Mouse (Mus musculus) spleen, adult 18-20 months (tissue): ENCODE results near the gene E030018B13Rik.

Experiments
- DNase-seq, 2 experiments: peaks; one replicate each; pipeline ENCODE4 v3.0.0; 2022; ENCODE audit warnings: mixed read lengths in 2 of 2

Gene E030018B13Rik

DNA sequence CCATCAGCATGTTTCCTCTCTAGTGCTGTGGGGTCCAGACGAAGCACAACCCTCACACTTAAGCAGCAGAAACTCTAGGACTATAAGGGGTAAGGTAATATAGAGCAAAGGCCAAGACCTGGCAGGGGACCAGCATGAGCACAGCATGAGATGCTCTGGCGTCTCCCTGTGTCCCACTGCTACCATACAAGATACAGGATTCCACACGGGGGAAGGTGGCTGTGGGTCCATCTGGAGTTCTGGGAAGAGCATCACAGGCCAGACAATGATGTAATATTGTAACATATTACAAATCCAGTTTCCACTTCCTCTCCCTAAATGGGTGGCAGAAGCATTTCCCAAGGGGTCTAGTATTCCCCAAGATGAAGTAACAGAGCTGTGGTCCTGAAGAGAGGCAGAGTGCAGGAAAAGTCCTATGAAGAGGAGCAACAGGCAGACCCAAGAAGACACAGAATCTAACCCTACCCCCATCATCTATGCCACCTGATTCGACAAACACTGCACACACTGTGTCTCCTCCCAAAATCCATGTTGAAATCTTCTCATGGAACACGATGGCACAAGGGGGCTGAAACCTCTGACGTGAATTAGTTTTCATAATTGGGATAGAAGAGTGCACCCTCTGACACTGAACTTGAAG, at the start of gene E030018B13Rik:
Gene E030018B13Rik (plus strand): TSS at position 590 of the 640 bp plus-strand sequence.
- DNase-seq: no peak

DNA sequence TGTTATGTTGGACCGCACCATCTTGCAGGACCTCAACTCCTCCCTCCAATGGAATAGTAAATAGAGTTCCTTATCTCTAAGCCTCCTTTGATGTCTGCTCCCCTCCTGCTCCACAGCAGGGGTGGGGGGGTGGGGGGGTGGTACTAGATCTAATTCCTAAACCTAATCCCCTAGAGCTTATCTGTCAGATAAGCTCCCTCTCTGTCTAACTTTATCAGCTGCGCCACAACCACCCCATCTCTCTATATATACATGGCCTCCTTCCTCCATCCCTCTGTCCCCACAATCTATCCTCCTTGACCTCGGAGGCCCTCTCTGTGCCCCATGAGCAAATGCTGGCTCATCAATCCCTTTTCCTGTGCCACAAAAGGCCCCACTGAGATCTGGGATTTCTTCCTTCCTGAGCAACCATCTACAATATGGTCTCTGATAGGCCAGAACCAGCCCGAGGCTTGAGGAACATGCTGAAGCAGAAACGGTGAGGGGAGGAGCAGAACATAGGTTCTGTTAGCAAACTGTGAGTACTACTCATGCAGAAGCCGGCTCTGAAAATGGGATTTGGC, 48.2 kb upstream of the E030018B13Rik start:
- DNase-seq: no peak

DNA sequence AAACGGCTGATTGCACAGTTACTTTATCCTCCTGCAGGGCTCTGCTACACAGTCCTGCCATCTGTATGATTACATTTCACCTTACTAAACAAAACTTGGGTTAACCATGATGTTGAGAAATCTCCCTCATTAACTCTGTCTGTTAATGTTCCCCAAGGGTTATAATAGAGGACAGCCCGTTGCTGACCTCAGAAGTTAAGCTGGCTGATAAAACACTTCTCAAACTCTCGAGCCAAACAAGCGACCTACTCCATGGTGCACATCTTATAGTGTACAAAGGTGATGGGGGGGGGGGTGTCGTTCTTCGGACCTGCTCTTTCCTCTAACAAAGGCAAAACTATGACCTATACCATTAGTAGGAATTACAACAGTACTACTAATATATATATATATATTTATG, 45.0 kb upstream of the E030018B13Rik start:
- no peak for DNase-seq

DNA sequence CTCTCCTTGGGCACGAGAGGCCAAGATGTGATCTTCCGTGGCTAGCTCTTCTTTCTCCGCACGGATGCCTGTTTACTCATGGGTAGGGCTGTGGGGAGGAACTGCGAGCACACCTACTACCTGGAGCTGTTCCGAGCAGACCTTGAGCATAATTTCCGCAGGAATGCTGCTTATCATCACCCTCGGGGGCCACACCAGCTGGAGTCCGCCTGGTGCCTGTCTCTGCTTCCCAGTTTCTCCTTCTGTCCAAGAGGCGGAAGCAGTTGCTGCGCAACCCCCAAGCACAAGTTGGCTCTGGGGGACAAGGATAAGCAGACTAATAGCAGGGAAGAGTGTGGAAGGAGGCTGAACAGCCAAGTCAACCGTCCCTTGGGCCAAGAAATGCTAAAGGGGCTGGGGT, 42.8 kb upstream of the E030018B13Rik start:
- no peak for DNase-seq

DNA sequence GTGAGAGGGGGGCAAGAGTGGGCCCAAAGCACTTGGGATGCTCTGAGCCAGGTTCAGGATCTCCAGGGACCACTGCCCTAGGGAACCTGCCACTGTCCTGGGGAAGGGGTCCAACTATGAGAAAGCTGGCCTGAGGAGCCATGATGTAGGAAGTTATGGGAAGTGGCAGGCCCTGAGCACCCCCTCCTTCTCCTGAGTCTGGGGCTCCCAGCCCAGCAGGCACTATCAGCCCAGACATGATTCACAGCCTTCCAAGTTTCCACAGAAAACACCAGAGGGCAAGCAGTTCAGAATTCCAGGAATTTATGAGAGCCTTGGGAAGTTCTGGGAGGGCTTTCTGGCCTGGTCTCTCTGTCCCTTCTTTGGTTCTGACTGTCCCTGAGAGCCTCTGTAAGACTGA, 41.0 kb upstream of the E030018B13Rik start:
- DNase-seq: no peak

DNA sequence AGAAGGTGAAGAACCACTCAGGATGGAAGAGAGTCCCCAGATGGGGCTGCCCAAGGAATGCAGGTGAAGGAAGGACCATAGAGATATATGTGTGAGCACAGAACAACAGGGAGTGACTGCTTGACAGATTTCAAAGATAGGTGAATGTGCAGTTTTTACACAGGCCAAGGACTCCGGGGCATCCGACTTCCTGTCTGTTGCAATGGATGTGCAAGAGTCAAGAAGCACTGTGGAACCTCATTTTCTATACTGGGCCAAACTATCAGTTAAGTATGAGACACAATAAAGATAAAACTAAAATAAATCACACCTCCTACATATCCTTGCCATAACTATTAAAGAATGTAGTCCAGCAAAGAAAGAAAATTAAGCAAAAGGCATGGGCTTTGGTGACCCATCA, 40.0 kb upstream of the E030018B13Rik start:
- DNase-seq: no peak

DNA sequence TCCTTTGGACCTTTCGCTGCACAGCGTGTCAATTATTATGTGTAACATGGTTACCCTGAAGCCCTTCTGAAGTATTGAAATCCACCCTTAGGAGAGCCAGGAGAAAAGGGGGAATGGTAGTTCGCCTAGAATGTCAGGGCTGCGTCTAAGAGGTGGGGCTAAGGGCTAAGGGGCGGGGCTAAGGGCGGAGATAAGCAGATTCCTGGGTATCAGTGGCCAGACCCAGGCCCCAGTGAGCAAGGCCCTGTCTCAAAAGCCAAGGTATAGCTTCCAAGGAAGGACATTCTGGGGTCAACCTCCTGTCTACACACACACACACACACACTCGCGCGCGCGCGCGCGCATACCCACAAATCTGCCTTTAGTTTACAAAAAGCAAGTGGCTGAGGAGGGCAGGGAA, 39.0 kb upstream of the E030018B13Rik start:
- DNase-seq: no peak

DNA sequence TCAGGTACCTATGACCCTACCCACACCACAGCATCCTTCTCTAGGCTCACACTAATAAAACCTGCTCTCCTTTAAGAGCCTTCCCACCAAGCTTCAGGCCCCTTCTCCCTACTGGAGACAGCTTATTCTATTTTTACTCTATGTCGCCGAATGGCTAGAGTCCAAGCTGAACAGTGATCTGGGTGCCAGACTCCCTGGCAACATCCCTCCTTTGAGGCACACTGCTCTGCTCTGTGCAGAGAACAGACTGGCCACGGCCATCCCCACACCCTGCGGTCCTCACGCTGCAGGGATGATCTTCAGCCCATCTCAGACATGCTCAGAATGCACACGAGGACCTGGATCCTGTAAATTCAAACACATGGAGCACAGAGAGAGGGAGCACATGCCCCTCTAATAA, 37.1 kb upstream of the E030018B13Rik start:
- no peak for DNase-seq

DNA sequence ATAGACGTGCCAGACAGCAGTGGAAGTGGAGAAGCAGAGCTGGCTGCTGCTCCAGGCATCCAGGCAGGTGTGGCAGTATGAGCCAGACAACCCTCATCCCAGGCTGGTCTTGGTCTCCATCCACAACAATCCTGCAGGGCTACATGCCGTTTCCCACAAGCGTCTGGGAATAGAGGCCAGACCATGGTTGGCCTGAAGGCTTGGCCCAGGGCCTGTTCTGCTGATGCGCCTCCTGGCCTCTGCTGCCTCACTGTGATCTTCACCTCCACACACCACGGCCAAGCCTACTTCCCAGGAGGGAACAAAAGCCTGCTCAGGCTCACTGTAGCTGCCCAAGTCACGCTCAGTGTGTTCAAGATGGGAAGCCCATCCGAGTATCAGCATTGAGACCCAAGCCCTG, 33.9 kb upstream of the E030018B13Rik start:
- DNase-seq: no peak

DNA sequence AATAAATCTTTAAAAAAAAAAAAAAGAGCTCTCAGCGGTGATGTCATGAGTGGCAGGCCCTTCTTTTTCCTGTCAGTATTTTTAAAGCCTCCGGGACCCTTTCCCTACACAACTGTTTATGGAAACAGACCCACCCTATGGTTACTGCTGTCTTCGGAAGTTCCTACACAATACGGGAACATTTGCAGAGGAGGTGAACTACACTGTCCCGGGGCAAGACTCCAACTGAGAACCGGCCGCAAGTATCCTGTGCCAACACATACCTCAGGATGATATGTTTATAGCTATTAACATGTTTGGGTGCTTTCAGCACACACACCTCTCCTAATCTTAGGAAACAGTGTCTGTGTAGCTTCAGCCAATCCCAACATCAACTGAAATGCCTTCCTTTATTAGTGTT, 31.6 kb upstream of the E030018B13Rik start:
- DNase-seq: no peak

DNA sequence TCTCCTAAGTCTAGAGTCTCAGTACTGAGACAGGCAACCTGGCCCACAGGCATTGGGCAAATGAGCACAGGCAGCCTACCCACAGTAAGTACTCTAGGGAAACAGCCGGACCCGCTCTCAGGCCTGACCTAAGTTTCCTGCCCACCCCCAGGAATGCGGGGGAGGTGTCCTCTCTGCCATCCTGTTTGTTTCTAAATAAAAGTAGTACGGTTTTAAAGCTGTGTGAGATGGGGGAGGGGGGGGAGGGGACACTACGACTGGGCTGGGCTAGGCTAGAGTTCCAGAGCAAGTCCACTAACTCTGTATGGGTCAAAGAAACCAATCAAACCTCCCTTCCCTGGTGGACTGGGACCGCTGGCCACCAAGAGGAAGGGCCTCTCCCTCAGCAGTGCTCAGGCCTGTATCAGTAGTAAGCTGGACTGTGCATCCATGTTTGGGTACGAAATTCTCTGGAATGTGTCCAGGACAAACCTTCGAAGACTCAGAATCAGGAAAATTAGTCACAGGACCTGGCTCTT, 29.6 kb upstream of the E030018B13Rik start:
- DNase-seq: no peak

DNA sequence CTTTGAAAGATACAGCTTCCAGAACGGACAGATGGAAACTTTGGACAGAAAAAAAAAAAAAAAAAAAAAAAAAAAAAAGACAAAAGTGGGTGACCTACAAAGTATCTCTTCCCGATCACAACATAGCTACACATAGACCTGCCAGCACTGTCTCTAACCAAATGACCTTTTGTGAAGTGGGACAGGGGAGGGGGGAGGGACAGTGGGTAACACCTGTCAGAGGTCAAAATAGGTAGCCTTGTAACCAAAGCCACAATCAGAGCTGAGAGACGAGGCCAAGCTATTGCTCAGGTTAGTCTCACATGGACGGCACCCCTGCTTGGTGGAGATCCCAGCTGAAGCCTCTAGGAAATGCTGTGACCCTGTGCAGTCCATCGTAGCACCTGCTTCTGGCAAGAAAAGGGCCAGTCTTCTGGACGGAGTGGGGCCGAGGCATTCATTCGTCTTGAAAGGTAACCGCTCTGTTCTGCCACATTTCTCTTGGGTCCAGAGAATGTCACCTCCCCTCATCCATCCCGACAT, 29.0 kb upstream of the E030018B13Rik start:
- no peak for DNase-seq

DNA sequence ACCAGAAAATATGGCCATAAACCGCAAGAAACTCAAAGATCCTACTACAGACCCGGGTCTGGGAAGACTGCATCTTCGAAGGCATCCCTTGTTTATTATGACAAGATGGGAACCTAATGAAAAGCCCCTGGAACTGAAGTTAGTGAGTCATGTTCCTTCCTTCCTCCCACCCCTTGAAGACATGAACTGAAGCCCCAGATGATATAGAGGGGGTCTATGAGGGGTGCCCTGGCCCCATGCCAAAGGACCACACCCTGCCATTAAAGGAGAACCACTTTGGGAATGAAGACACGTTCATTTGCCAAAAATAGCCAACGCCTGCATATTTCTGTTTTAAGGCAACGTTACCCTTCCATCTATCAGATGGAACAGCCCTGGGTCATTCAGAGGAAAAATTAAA, 28.0 kb upstream of the E030018B13Rik start:
- DNase-seq: no peak

DNA sequence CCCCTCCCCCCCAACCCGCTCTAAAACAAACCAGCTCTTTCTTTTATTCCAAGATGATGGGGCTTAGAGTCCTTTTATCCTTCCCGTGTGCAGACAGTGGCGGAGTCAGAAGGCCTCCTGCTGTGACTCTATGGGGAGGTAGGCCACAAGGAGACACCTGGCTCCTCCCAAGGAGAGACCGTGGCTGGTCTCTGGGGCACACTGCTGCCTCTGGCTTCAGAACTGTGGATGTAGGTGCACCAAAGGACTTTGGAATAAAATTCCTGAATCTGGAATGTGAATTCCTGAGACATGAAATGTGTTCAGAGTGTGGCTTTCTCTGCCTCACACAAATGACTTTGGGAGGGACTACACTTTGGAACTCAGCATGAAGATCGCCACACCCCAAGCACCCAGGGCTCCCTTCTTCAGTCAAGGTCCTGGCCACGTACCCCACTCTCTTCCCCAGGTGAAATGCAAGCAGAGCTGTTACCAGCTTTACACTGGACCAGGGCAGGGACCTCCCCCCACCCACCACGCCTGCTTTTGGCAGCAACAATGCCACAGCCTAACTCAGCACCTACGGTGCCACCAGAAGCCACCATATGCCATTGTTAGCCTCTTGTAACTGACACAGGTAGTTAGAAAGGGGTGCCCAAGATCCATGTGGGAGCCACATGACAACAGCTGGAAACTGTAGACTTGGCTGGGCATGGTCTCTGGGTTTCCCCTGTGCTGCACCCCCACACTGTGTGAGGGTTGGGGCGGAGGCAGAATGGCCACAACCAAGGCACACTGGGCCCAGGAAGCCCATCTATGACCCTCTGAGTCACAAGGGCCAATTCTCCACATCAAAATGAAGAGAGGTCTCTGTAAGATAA, 27.3 kb upstream of the E030018B13Rik start:
- no peak for DNase-seq

DNA sequence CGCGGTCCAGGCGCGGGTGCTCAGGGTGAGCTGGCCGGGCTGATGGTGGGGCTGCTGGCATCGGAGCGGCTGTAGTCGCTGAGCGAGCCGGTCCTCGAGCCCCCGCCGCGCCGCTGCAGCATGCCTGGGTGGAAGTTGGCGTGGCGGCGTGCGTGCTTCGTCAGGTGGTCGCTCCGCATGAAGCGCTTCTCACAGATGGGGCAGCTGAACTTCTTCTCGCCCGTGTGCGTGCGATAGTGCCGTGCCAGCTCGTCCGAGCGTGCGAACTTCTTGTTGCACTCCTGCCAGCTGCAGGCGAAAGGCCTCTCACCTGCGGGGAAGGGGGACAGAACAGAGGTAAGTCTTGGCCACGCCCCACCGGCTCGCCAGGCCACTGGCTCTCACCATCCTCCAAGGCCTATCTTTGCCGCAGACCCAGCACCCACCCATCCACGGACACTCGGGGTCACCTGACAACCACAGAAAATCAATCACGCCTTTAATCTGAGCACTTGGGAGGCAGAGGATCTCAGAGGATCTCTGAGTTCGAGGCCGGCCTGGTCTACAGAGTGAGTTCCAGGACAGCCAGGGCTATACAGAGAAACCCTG, 25.1 kb upstream of the E030018B13Rik start:
- no peak for DNase-seq

DNA sequence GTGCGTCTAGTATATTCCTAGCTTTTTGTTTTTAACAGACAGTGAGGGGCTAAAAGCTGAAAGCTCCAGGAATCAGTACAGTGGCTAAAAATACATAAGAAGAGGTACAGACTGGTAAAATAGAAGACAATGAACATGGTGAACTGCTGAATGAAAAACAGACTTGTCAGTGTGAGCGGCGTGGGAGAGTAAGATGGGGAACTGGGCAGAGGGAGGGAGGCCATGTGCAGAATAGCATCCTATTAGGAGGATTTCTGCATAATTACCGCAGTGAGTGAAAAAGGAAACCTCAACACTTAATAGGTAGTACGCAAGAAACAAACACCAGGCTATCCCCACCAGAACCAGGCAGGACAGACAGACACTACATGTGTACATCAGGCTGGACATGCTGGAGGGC, 23.5 kb upstream of the E030018B13Rik start:
- no peak for DNase-seq

DNA sequence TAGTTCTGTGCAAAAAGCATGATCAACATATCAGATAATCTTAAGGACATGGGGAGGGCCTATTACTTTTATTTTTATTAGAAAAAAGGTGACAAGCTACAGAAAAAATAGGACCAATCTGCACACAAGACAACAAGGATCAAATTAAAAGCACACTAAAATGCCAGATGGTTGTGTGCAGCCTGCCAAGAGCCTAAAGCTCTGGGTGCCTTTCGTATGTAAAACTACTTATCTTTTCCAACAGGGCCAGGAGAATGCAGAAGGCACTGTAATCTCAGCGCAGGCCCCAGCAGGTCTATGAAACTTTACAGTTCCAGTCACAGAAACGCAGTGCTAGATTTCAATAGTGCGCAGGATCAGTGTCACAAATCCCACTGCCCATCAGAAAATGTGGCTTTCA, 22.9 kb upstream of the E030018B13Rik start:
- no peak for DNase-seq

DNA sequence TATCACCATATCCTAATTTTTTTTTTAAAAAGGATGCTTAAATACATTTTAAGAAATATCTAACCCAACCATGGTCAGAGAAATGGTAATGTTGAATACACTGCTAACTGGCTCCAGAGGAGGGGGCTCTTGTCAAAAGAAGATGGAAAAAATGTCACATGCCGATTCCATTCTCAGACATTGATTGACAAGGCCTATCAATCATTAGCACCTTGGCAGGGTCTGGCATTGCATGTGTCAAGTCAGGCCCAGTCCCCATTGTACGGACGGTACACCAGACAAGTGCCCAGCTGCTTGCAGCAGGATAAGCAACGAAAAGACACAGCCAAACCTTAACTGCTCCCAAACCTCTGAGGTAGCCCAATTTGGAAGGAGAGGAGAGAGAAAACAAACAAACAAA, 22.0 kb upstream of the E030018B13Rik start:
- DNase-seq: no peak

DNA sequence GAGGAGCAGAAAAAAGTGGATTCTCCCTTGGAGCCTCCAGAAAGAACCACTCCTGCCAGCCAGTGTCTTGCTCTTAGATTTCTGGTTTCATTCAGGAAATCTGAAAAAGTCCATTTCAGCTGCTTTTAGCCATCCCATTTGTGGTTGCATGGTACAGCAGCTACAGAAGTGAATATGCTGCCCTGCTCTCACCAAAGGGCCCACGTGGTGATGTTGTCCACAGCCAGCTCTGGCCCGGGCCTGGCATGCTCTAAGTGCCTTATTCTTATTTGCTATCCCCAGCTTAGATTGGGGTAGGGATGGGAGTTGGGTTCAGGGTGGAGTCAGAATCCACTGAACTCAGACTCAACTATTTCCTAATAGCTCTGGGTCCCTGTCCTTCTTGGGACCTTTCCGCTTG, 21.4 kb upstream of the E030018B13Rik start:
- no peak for DNase-seq

DNA sequence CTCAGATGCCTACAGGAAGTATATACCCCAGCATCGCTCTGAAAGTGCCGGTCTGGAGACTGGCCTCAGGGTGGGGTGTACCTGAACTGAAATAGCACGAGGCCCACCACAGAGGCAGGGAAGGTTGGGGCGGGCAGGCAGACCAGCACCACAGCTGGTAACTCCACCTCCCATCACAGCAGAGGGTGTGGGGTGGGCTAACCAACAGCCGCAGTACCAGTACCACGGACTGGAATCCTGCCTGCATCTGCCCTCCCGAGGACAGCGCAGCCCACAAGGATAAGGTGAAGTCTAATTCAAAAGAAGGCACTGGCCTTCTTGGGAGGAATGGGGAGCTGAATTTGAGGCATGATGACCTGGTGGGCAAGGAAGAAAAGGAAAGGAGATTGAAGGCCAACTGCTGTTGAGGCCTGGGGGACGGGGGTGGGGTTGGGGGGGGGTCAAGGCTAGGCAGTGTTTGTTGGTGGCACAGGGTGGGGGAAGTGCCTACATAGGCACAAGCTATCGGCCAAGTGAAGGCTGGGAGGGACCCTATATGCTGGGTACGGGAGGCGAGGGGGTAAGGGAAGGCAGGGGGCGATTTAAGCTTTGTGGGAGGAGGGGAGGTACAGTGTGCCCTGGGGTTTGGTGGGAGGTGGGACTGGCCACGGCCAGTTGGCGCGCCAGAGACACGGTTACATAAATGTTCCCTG, 20.2 kb upstream of the E030018B13Rik start:
- DNase-seq: no peak

DNA sequence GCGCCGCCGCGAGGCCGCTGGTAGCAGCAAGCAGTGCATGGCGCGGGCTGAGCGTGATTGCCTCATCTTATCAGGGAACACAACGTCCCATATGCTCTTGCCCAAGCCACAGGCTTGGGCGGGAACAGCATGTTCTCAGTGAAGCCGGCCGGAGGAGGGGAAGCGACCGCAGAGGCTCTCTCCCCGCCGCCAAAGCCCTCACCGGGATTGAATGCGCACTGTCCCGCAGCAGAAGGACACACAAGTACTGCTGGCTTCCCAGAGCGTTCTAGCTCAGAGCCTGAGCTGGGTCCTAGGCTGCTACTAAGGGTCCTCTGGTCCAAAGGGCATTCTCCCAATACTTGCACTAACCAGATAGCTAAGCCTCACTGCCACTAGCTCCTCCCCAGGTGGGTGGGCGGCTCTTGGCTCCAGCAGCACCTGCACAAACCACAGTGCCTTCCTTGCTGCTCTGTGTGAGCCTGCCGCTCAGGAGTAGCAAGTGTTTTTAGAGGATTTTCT, 19.6 kb upstream of the E030018B13Rik start:
- DNase-seq: peak; percentile 73 to 74

DNA sequence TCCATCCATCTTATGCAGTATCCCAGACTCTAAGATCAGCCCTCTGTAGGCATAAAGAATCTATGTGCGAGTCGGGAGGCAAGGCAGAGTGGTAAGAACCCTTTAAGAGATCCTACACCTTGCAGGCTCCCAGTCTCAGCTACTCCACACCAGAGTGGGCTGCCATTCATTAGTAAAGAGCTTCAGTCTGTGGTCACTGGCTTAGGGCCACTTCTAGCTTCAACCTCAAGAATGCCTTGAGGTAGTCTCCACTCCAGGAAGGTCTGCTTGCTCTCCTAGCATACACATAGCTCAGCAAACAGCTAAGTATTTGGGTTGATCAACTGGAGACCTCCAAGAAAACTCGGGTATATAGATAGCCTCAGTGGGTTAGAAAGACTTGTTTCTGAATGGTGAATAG, 19.0 kb upstream of the E030018B13Rik start:
- DNase-seq: no peak
